Mouse (Mus musculus): ENCODE measurements around the gene Paics. TPM values are rescaled to one million over a fixed set of nuclear protein-coding genes. Genes with fewer than 3 reads are reported as not detected.
A peak's percentile ranks its signal among the peaks of the same experiment; 100 is the strongest.

The Paics gene
- total and polyA plus RNA-seq, 3 experiments, result 72.8 to 196 (median 173) TPM

DNA sequence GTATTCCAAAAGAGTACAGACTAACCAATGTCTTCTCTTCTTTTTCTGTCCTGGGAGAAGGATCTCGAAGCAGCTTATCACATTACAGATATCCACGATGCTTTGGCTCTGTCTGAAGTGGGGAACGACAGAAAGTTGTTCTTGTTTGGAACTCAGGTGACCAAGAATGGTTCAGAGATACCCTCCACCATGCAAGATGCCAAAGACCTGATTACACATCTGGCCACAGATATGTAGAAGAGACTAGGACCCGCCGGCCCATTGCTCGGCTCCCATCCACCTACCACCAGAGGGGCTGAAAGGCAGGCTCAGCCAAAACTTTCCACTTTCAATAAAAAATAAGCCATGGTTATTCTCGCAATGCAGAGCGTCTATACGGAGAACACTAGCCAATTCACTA lies 59.2 kb downstream of the Paics start:
- DNase-seq, result no peak

DNA sequence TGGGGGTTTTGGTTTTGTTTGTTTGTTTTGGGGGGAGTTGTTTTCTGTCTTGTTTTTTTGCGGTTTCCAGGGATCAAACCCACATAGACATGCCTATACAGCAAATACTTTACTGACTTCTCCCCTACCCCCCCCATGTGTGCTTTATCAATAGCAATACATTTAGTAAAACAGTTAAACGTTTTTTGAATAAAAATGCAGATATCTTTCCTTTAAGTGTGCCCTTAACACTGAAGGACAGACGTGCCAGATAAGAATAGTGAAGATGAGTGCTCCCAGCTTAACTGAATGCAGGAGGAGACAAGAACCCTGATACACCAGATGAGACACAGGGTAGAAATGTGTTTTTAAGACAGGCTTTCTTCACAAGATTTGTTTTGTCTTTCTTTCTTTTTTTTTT lies 60.0 kb downstream of the Paics start:
- DNase-seq, result no peak

DNA sequence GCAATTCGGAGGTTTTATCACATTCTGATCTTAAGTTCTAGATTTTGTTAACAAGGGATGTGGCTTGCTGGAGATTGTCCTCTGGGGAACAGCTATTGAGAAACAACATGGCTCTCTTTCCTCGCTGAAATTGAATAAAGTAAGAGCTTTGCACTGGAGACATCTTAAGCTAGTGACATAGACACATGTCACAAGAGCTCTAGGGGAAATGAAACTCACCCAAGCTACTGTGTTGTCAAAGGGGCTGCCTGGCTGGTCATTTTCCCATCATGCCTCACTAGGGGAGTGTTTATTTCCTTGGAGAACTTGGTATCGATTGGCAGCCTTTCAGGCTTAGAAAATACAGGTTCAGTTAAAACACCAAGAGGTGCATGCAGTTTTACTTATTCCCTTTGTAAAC lies 62.1 kb downstream of the Paics start:
- DNase-seq, result no peak

DNA sequence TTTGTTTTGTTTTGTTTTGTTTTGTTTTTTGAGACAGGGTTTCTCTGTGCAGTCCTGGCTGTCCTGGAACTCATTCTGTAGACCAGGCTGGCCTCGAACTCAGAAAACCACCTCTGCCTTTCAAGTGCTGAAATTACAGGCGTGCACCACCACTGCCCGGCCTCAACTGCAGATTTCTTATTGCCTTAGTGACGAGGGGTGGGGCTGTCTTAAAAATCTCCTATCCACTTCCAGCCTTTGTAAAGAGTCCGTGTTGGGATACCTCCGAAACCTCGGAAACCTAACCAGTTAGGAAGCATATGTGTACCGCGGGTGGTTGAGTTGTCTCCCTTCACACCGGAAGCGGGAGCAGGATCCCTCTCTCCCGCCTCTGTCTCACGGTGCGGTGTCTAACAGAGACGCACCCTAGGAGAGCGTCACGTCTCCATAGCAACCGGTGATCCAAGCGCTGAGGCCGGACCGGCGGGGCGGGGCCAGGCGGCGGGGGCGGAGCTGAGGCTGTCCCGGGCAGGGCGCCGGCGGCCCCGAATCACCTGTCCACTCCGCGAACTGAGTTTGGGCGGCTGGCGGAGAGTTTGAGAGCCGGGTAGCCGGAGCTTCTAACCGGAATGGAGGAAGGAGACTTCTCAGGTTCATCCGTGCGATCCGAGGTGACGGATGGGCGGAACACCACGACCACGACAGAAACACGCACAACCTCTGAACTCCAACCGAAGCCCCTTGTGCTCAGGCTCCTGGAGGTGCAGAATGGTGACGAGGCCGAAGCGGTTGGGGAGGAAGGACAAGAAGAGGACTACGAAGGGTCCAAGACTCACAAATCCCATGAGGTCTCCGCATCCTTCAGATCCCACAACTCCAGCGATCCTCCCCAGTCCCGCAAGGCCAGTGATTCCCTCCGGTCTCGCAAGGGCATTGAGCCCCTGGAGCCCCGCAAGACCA lies 64.7 kb downstream of the Paics start, which contains the start of gene Thegl:
TSS of gene Thegl (plus strand) at position 480 of the 939 bp plus-strand sequence.
- peak; percentile 90 for DNase-seq

Other genes with a start within 250 kb of the Paics start
- 10 to 100 TPM; 15.4 to 16.2 TPM for gene Aasdh, start 45.8 kb upstream of the Paics start, total RNA-seq (2021)
- gene Aasdh, start 45.8 kb upstream of the Paics start, polyA plus RNA-seq (2012; rRNA removed), result 4.6 and 6.1 TPM in 2 replicates
- 10 to 100 TPM; 13.8 to 18.4 TPM for gene Ppat, start 271 bp downstream of the Paics start, total RNA-seq (2021)
- gene Ppat, start 271 bp downstream of the Paics start, polyA plus RNA-seq (2012; rRNA removed), result 2.2 TPM in 2 replicates
- 100 to 1,000 TPM; 139 to 145 TPM for gene Srp72, start 23.4 kb downstream of the Paics start, total RNA-seq (2021)
- gene Srp72, start 23.4 kb downstream of the Paics start, polyA plus RNA-seq (2012; rRNA removed), result 7.6 and 10.0 TPM in 2 replicates
- gene Arl9, start 52.7 kb downstream of the Paics start, total RNA-seq (2021), result not detected
- not detected in 2 replicates for gene Arl9, start 52.7 kb downstream of the Paics start, polyA plus RNA-seq (2012; rRNA removed)
- not detected for gene Thegl, start 64.7 kb downstream of the Paics start, total RNA-seq (2021)
- not detected in 2 replicates for gene Thegl, start 64.7 kb downstream of the Paics start, polyA plus RNA-seq (2012; rRNA removed)
- 1 to 10 TPM; 1.8 to 3.4 TPM for gene Hopx, start 163.8 kb downstream of the Paics start, total RNA-seq (2021)
- 4.0 and 8.8 TPM in 2 replicates for gene Hopx, start 163.8 kb downstream of the Paics start, polyA plus RNA-seq (2012; rRNA removed)